Mouse (Mus musculus) cerebellum, postnatal 14 days (tissue): Measurements from ENCODE around the gene Gulp1.
A peak's percentile ranks its signal among the peaks of the same experiment; 100 is the strongest.

Experiments used
- DNase-seq, 2 experiments: peaks; one replicate each; pipeline ENCODE4 v3.0.0; 2021; ENCODE audit warnings: mixed read lengths in 2 of 2

The Gulp1 gene

GRCm38 (mm10) chr1:44551461-44552370, at the start of gene Gulp1:
Gulp1 (plus strand) TSS chr1:44551511.
- DNase-seq: peak; percentile 63 to 73

- DNase-seq: no peak
Measured at GRCm38 (mm10) chr1:44550261-44550660, 1.1 kb upstream of the Gulp1 start.

DNA sequence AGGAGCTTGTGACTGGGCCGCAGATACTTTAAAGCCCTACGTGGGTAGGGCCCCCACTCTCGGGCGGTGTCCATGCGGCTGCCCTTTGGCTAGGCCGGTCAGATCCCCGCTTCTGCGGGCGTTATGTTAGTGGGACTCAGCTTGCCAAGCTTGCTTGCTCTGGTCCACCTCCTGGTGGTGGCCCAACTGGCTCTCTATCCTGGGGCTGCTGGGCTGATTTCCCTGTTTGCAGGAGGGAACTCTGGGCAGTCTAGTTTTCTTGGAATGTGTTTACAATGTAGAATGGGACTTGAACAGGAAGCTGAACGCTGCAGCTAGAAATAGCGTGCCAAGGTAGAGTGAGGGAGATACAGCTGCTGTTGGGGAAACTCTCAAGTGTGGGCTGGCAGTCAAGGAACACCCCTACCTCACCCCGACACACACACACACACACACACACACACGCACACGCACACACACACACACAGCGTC, 1.1 kb downstream of the Gulp1 start:
- DNase-seq: peak; percentile 28 to 59

GRCm38 (mm10) chr1:44553166-44553898, 2.0 kb downstream of the Gulp1 start:
- peak; percentile 36 to 41 for DNase-seq

DNA sequence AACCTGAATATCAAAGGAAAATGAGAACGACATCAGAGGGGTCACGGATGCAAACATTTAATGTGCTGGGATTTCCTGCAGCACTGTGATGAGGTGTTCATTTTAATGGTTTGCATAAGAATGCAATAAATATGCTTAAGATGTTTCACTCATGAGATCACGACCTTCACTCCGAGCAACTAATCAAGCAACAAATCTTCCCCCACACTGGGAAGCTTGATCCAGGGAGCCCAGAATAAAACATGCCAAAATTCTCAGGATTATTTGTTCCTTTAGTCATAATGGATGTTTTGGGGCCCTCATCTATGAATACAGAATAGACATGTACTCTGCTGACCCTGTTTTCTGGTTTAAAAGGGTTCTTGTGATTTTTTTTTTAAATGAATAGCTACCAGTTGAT, 16.1 kb downstream of the Gulp1 start:
- DNase-seq: no peak

DNA sequence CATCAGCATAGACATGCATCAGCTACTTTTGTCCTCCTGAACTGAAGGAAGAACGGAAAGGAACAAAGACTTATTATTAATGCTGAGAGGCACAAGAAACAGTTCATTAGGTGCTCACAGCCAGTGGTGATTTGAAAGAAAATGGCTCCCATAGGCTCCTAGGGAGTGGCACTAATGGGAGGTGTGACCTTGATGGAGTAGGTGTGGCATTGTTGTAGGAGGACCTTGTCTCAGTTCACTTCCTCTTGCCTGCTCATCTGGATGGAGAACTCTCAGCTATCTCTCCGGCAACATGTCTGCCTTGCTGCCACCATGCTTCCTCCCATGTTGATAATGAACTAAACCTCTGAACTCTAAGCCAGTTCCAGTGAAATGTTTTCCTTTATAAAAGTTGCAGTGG, 17.0 kb downstream of the Gulp1 start:
- no peak for DNase-seq

- DNase-seq: no peak
Measured at GRCm38 (mm10) chr1:44576001-44576400, 24.7 kb downstream of the Gulp1 start.

GRCm38 (mm10) chr1:44576610-44577009, 25.3 kb downstream of the Gulp1 start:
- DNase-seq: no peak

DNA sequence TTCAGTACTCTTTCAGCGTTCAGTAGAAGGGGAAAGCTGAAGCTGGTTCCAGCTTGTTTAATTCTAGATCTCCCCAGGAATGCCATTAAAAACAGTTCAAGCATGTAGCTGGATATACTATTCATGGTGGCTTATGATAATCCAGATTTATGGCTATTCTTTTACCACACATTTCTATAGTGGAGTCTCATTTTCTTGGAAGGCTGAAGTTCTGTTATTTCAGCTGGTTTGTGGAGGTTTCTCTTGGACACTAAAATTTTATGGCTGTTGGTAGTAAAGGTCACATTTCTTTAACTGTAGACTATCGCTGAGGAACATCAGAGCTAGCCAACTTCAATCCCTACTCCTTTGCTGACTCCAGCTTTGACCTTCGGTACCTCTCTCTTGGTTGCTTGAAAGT, 29.1 kb downstream of the Gulp1 start:
- DNase-seq: no peak

GRCm38 (mm10) chr1:44584886-44585385, 33.6 kb downstream of the Gulp1 start:
- peak; percentile 33 to 39 for DNase-seq

DNA sequence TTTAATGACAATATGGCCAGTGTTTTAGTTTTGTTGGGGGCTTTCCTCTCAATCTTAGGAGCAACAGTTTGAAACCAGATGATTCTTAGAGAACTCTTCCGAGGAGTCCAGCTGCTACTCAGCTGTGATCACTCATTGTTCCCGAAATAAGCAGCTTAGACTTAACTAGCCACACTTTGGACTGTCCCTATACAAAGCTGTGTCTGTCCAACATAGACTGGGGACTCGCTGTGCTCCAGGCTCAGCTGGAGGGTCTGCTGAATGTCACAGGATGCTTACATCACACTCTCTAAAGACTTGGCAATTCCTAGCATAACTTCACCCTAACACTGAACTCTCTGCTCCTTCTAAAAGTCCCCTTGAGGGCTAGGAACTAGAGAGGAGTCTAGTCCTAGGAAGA, 40.4 kb downstream of the Gulp1 start:
- no peak for DNase-seq

DNA sequence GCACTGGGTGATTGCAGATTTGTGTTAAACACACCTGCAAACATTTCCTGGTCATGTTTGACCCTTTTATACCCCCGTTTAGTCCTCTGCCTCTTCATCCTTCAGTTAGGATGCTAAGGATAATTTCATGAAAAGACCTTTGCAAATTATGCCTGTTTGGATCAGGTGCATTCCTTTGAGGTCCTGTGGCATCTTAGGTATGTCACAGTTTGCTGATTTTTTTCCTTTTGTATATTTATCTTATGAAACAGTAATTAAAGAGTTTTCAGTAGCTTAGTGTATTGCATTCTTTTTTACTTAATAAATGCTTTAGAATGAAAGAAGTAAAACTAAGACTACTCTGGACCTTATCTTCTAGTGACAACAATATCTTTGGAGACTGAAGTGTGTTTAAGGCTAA, 41.8 kb downstream of the Gulp1 start:
- DNase-seq: no peak

DNA sequence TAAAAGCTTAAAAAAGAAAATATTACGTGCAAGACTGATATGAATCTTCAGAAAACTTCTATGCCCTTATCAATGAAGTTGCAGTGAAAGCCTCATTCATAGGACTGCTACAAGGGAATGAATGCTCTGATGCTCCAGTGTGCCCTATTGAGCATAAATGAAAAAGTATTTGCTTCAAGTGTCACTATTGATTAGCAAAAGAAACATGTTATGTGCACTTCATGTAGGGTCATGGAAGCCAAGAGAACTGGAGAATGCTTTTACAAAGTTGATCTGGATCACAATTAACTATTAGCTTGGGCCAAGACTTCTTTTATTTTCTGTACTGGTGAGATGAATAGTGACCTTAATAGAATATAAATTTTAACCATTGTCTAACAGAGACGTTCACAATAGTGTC, 47.0 kb downstream of the Gulp1 start:
- DNase-seq: no peak

- no peak for DNase-seq
Measured at GRCm38 (mm10) chr1:44613294-44614041, 62.2 kb downstream of the Gulp1 start.

DNA sequence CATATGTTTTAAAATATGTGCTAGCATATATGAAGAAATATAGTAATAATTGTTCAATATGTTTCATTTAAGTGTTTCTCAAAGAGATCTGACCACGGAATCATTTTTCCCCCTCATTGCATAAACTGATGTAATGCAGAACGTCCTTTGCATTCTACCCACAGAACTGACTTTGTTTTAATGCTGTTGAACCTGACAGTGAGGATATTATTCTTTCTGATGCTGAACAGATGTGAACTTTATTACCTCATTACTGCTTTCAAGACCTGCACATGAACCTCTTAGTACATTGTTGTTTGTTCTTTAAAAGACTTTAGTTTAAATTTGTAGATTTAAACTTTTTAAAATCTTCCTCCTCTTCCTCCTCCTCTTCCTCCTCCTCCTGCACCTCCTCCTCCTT, 67.4 kb downstream of the Gulp1 start:
- DNase-seq: no peak

GRCm38 (mm10) chr1:44634481-44634880, 83.2 kb downstream of the Gulp1 start:
- DNase-seq: no peak

- no peak for DNase-seq
Measured at GRCm38 (mm10) chr1:44645678-44646276, 94.5 kb downstream of the Gulp1 start.

DNA sequence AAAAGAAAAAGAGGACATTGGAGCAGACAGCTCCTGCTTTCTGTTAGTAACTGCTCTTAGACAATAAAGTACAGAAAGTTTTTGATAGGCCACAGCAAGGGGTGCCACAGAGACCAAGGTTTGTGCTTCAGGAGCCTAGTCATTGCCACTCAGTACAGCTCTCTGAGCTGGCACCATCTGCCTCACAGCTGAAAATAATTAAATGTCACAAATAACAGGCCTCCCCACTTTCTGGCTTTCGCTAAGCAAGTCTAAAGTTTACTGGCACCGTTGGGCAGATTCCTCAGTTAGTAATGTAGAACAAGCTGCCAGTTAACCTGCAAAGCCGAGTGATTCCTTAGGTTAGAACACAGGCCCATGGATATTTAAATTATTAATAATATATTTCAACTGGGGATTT, 127.7 kb downstream of the Gulp1 start:
- no peak for DNase-seq

DNA sequence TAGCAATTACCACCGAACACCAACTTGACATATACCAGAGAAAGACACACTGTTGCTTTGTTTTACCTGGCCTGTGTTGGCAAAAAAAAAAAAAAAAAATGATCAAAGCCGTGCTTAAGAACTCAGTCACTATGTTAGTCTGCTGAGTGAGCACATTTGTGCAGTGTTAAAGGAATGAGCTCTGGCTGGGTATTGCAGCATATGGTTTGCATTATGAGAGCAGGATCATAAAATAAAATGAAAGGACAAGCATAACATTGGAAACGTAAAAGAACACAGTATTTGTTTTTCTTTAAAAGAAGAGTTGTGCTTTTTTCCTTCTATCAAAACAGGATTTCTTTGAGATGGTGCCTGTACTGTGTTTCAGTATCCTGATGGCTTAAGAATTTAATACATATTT, 128.1 kb downstream of the Gulp1 start:
- no peak for DNase-seq

GRCm38 (mm10) chr1:44682556-44682955, 131.2 kb downstream of the Gulp1 start:
- DNase-seq: no peak

GRCm38 (mm10) chr1:44683723-44684122, 132.4 kb downstream of the Gulp1 start:
- DNase-seq: no peak

GRCm38 (mm10) chr1:44720785-44721410, 169.6 kb downstream of the Gulp1 start:
- DNase-seq: no peak
